Mouse (Mus musculus): ENCODE results near the gene Fgfr2. TPM values are rescaled to one million over a fixed set of nuclear protein-coding genes. Genes with fewer than 3 reads are reported as not detected.
"Not testable (repeated sequence)": the region's sequence is repeated elsewhere in the genome, so short reads cannot be mapped to it uniquely, and the experiment has no call there.

Fgfr2 gene
- polyA plus RNA-seq, 1 experiment from 2014 or later = 17.2 TPM

GRCm38 (mm10) chr7:132447558-132447957, 675.6 kb downstream of the Fgfr2 start:
- no peak overlapping the region for H3K27ac ChIP-seq
- no peak overlapping the region for H3K4me3 ChIP-seq
- H3K27me3 ChIP-seq = no peaks in the 10 kb centered on the region
- no peak for ATAC-seq (replicated peaks; ENCODE audit: insufficient number of reproducible peaks, insufficient read depth, low FRiP score, low read depth)
- H3K9me3 ChIP-seq (replicated peaks) = no peaks in the 10 kb centered on the region
- no peak overlapping the region for H3K4me2 ChIP-seq
- no peak overlapping the region for H3K9ac ChIP-seq
- peaks cover 13% of the 10 kb centered on the region for H3K4me1 ChIP-seq (replicated peaks)
- WGBS = 69% methylated on average over 5 of the region's 5 CpGs
- no peaks in the 10 kb centered on the region for H3K36me3 ChIP-seq

- H3K27ac ChIP-seq = no peak overlapping the region
- ATAC-seq (replicated peaks; ENCODE audit: insufficient number of reproducible peaks, insufficient read depth, low FRiP score, low read depth) = no peak
- H3K4me3 ChIP-seq = no peak overlapping the region
- no peak overlapping the region for H3K9ac ChIP-seq
- H3K36me3 ChIP-seq = no peaks in the 10 kb centered on the region
- H3K9me3 ChIP-seq (replicated peaks) = no peaks in the 10 kb centered on the region
- no peak overlapping the region for H3K4me2 ChIP-seq
- H3K4me1 ChIP-seq (replicated peaks) = peaks cover 13% of the 10 kb centered on the region
- no peaks in the 10 kb centered on the region for H3K27me3 ChIP-seq
- 65% methylated on average over 5 of the region's 5 CpGs for WGBS
Measured at GRCm38 (mm10) chr7:132446841-132447240, 676.3 kb downstream of the Fgfr2 start.

GRCm38 (mm10) chr7:132444221-132444620, 678.9 kb downstream of the Fgfr2 start:
- Histone ChIP-seq H3K27me3 (no peaks in the 10 kb centered on the region), H3K27ac (peak overlapping the region; percentile 49), H3K9ac (no peak overlapping the region), H3K4me3 (no peak overlapping the region), H3K36me3 (no peaks in the 10 kb centered on the region), H3K9me3 (replicated peaks) (no peaks in the 10 kb centered on the region), H3K4me1 (replicated peaks) (peaks cover 13% of the 10 kb centered on the region), H3K4me2 (no peak overlapping the region)
- WGBS = 68% methylated on average over 2 of the region's 2 CpGs
- no peak for ATAC-seq (replicated peaks; ENCODE audit: insufficient number of reproducible peaks, insufficient read depth, low FRiP score, low read depth)

- H3K27me3 ChIP-seq = no peaks in the 10 kb centered on the region
- H3K4me3 ChIP-seq = no peak overlapping the region
- H3K9ac ChIP-seq = no peak overlapping the region
- H3K36me3 ChIP-seq = no peaks in the 10 kb centered on the region
- 25% methylated on average over 2 of the region's 2 CpGs for whole genome bisulfite sequencing
- no peak overlapping the region for H3K4me2 ChIP-seq
- peak overlapping the region; percentile 49 for H3K27ac ChIP-seq
- peak; percentile 62; the same call in 1 of the 2 replicates for ATAC-seq (replicated peaks; ENCODE audit: insufficient number of reproducible peaks, insufficient read depth, low FRiP score, low read depth)
- no peaks in the 10 kb centered on the region for H3K9me3 ChIP-seq (replicated peaks)
- peaks cover 13% of the 10 kb centered on the region for H3K4me1 ChIP-seq (replicated peaks)
Measured at GRCm38 (mm10) chr7:132443769-132444168, 679.4 kb downstream of the Fgfr2 start.

GRCm38 (mm10) chr7:132443134-132443533, 680.0 kb downstream of the Fgfr2 start:
- Histone ChIP-seq H3K4me3 (no peak overlapping the region), H3K27me3 (no peaks in the 10 kb centered on the region), H3K27ac (peak overlapping the region; percentile 49), H3K9ac (no peak overlapping the region), H3K36me3 (no peaks in the 10 kb centered on the region), H3K4me2 (no peak overlapping the region), H3K9me3 (replicated peaks) (no peaks in the 10 kb centered on the region), H3K4me1 (replicated peaks) (peaks cover 13% of the 10 kb centered on the region)
- no peak for ATAC-seq (replicated peaks; ENCODE audit: insufficient number of reproducible peaks, insufficient read depth, low FRiP score, low read depth)
- 71% methylated on average over 3 of the region's 3 CpGs for WGBS

- H3K27ac ChIP-seq; ATAC-seq (replicated peaks; ENCODE audit: insufficient number of reproducible peaks, insufficient read depth, low FRiP score, low read depth); H3K4me3 ChIP-seq; H3K4me2 ChIP-seq; H3K27me3 ChIP-seq; H3K9ac ChIP-seq; H3K36me3 ChIP-seq; H3K9me3 ChIP-seq (replicated peaks): not testable (repeated sequence)
- 85% methylated on average over 3 of the region's 3 CpGs for WGBS
- peaks cover 13% of the 10 kb centered on the region for H3K4me1 ChIP-seq (replicated peaks)
Measured at GRCm38 (mm10) chr7:132442133-132442763, 680.9 kb downstream of the Fgfr2 start.

- Histone ChIP-seq H3K27me3 (no peaks in the 10 kb centered on the region), H3K4me3 (no peak overlapping the region), H3K36me3 (no peaks in the 10 kb centered on the region), H3K4me2 (no peak overlapping the region), H3K9ac (no peak overlapping the region), H3K4me1 (replicated peaks) (peaks cover 13% of the 10 kb centered on the region), H3K27ac (no peak overlapping the region), H3K9me3 (replicated peaks) (no peaks in the 10 kb centered on the region)
- ATAC-seq (replicated peaks; ENCODE audit: insufficient number of reproducible peaks, insufficient read depth, low FRiP score, low read depth) = no peak
- 60% methylated on average over 6 of the region's 6 CpGs for WGBS
Measured at GRCm38 (mm10) chr7:132439916-132440315, 683.2 kb downstream of the Fgfr2 start.

GRCm38 (mm10) chr7:132438060-132438459, 685.1 kb downstream of the Fgfr2 start:
- H3K27ac ChIP-seq = no peak overlapping the region
- H3K4me3 ChIP-seq = no peak overlapping the region
- H3K4me2 ChIP-seq = no peak overlapping the region
- H3K36me3 ChIP-seq = no peaks in the 10 kb centered on the region
- no peaks in the 10 kb centered on the region for H3K9me3 ChIP-seq (replicated peaks)
- no peak for ATAC-seq (replicated peaks; ENCODE audit: insufficient number of reproducible peaks, insufficient read depth, low FRiP score, low read depth)
- no peaks in the 10 kb centered on the region for H3K27me3 ChIP-seq
- H3K4me1 ChIP-seq (replicated peaks) = peaks cover 2% of the 10 kb centered on the region
- H3K9ac ChIP-seq = no peak overlapping the region
- WGBS = 85% methylated on average over 6 of the region's 6 CpGs

- Histone ChIP-seq H3K9ac (no peak overlapping the region), H3K36me3 (no peaks in the 10 kb centered on the region), H3K4me1 (replicated peaks) (no peaks in the 10 kb centered on the region), H3K4me3 (no peak overlapping the region), H3K4me2 (no peak overlapping the region), H3K27ac (no peak overlapping the region), H3K27me3 (no peaks in the 10 kb centered on the region), H3K9me3 (replicated peaks) (no peaks in the 10 kb centered on the region)
- 86% methylated on average over 3 of the region's 3 CpGs for WGBS
- no peak for ATAC-seq (replicated peaks; ENCODE audit: insufficient number of reproducible peaks, insufficient read depth, low FRiP score, low read depth)
Measured at GRCm38 (mm10) chr7:132437431-132437830, 685.7 kb downstream of the Fgfr2 start.

GRCm38 (mm10) chr7:132435486-132436055, 687.6 kb downstream of the Fgfr2 start:
- no peak overlapping the region for H3K9ac ChIP-seq
- H3K36me3 ChIP-seq = no peaks in the 10 kb centered on the region
- H3K4me1 ChIP-seq (replicated peaks) = no peaks in the 10 kb centered on the region
- peak; percentile 76 for ATAC-seq (replicated peaks; ENCODE audit: insufficient number of reproducible peaks, insufficient read depth, low FRiP score, low read depth)
- no peak overlapping the region for H3K4me3 ChIP-seq
- H3K4me2 ChIP-seq = no peak overlapping the region
- no peak overlapping the region for H3K27ac ChIP-seq
- whole genome bisulfite sequencing = 64% methylated on average over 8 of the region's 8 CpGs
- no peaks in the 10 kb centered on the region for H3K27me3 ChIP-seq
- H3K9me3 ChIP-seq (replicated peaks) = no peaks in the 10 kb centered on the region

GRCm38 (mm10) chr7:132429324-132429723, 693.8 kb downstream of the Fgfr2 start:
- ATAC-seq (replicated peaks; ENCODE audit: insufficient number of reproducible peaks, insufficient read depth, low FRiP score, low read depth) = no peak
- no peaks in the 10 kb centered on the region for H3K9me3 ChIP-seq (replicated peaks)
- WGBS = 62% methylated on average over 4 of the region's 4 CpGs
- H3K4me3 ChIP-seq = no peak overlapping the region
- H3K4me2 ChIP-seq = no peak overlapping the region
- H3K27ac ChIP-seq = no peak overlapping the region
- peaks cover 7% of the 10 kb centered on the region; the same call in 1 of the 2 replicates for H3K4me1 ChIP-seq (replicated peaks)
- no peaks in the 10 kb centered on the region for H3K36me3 ChIP-seq
- no peak overlapping the region for H3K9ac ChIP-seq
- H3K27me3 ChIP-seq = no peaks in the 10 kb centered on the region

GRCm38 (mm10) chr7:132428308-132428707, 694.8 kb downstream of the Fgfr2 start:
- peaks cover 7% of the 10 kb centered on the region; the same call in 1 of the 2 replicates for H3K4me1 ChIP-seq (replicated peaks)
- H3K9me3 ChIP-seq (replicated peaks) = no peaks in the 10 kb centered on the region
- H3K4me2 ChIP-seq = no peak overlapping the region
- no peaks in the 10 kb centered on the region for H3K27me3 ChIP-seq
- no peak overlapping the region for H3K4me3 ChIP-seq
- H3K9ac ChIP-seq = no peak overlapping the region
- 91% methylated on average over 4 of the region's 4 CpGs for WGBS
- H3K36me3 ChIP-seq = no peaks in the 10 kb centered on the region
- no peak for ATAC-seq (replicated peaks; ENCODE audit: insufficient number of reproducible peaks, insufficient read depth, low FRiP score, low read depth)
- no peak overlapping the region for H3K27ac ChIP-seq
